Mouse (Mus musculus) megakaryocyte-erythroid progenitor cell, adult 5-6 weeks (primary cell): ENCODE measurements around the gene Trabd2b. TPM values are rescaled to one million over a fixed set of nuclear protein-coding genes. Genes with fewer than 3 reads are reported as not detected.

Experiments used
- ATAC-seq: replicated peaks from 2 replicates; pipeline ENCODE4 v1.8.0; 2016; ENCODE audit warnings: mild to moderate bottlenecking, inconsistent platforms; ENCODE audit not compliant: severe bottlenecking, poor library complexity, low FRiP score, low TSS enrichment
- total RNA-seq, 2 experiments: library from RNA; stranded (forward) in 1 of 2; stranded (reverse) in 1 of 2; fragments of 200-1000, 215-1000 nt in 1 of 2; fragments of >200 nt in 1 of 2; fragmentation: Nextera tagmentation in 1 of 2; gene quantifications; 2 replicates each; pipeline ENCODE4 v1.2.3; 2014 to 2017

Trabd2b gene
- total RNA-seq, 2 experiments from 2014 or later: not detected

DNA sequence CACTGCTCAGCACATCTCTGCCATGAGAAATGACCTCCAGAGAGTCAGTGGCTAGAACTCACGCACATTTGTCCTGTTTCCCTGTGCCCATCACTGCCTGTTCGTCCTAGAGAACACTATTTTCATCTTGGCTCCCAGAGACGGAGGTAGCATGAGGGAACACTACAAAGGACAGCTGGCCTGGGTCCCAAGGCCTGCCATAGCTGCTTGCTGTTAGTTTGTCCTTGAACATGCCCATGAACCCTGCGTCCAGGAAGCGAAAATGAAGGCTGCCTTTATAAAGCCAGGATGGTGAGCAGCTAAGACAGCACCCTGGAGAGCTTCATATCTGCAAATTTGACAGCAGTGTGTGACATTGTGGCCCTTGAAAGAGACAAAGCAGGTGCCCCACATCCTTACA lies 216.4 kb downstream of the Trabd2b start:
- no peak for ATAC-seq

DNA sequence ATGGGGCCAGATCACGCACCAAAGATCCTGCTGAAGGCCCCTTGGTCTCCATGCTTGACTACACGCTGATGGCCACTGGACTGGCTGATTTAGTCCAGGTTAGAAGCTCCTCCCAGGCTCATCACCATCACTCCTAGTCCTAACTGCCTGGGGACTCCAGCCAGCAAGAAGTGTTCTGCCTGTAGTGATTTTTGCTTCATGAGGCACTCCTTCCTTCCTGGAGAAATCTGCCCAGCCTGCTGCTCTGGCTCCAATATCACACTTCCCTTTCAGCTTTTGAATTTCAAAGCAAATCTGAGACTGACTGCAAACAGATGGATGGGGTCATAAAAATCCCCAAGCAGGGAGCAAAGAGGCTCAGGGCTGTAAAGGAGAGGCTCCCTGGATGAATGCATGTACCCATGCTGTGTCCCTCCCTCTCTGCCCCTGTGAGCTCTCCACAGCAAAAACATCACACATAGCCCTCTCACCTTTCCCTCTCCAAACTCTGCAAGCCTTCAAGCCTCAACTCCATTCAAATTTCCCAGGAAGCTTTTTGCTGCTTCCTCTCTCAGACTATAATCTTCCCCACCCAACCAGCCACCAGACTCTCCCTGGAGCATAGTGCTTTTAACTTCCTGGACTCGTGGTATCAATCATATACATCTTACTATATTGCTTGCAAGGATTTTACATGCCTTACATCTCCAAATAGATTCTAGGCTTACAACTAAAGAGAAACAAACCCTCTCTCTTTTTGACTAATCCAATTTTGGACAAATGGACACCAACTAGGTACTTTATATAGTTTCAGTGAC lies 217.8 kb downstream of the Trabd2b start:
- no peak for ATAC-seq

DNA sequence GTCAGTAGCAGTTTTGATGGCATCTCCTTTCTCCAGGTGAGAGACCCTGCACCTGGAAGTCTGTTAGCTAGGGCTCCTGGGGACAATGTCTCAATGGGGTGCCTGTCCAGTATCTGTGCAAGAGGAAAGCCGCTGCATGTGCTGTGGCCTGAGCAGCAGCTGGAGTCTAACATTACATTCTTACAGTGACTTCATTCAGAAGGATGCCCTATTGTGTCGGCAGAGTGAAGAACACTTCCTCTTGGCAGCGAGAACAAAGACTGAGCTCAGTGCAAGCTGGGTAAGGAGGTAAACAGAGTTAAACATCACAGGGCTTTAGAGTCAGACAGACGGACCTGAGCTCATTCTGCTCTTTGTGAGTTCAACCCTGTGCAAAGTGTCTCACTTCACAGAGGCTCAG lies 218.8 kb downstream of the Trabd2b start:
- ATAC-seq: no peak

DNA sequence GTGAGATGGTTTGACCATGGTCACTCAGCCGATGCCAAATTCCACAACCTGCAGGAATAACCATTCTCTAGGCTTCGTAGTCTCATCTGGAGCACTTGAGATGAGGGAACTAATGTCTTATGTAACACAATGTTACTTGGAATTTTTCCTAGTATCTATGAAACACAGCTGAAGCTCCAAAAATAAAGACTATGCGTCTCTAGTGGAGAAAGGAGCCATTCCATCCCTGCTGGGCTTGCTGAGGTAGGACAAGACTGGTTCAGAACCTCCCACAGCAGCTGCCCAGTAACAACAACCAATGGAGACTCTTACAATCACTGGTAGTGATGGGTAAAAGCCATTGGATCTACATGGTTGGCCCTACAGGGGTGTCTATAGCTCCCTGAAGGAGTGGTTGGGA lies 219.4 kb downstream of the Trabd2b start:
- no peak for ATAC-seq

DNA sequence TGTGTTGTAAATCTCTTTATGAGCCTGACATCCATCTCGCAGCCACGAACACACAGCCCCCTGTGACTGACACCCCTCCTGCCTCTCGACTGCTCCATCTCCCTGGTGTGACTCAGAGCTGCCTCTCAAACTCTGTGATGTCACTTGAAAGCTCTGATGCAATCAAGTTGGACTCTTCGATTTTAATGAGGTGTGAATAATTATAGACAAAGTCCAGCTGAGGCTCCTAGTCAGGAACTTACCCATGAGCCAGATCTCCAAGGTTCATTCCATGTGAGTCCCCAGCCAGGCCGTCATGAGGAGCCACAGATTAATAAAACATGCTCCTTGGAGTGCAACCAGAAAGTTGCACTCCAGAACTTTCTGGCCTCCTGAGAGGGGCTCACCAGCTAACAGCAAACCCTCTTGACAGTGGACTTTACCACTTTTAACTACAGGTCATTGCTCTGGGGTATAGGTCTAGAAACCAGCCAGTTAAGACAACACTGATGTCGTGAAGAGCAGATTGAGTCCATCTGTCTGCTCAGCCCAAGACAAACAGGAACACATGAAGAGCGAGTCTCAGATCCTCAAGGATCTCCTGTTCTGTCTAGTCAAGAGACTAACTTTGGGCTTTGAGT lies 221.3 kb downstream of the Trabd2b start:
- ATAC-seq: no peak

DNA sequence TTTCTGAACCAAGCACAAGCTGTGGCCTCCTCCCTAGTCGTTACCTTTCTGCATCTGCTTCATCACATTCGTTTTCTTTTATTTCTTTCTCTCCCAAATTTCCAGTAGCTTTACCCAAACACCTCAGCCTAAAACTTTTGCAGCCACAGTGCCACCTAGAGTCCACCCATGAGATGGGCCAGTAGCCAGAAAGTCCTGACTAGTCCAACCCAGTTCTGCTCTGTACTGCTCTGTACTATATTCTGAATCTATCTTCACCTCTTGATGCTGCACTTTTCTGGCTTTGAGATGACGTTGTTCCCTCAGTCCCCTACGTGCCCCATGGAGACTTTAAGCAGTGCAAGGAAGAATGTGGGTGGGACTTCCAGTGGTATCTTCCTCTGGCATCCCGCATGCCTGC lies 229.4 kb downstream of the Trabd2b start:
- ATAC-seq: peak; percentile 86

DNA sequence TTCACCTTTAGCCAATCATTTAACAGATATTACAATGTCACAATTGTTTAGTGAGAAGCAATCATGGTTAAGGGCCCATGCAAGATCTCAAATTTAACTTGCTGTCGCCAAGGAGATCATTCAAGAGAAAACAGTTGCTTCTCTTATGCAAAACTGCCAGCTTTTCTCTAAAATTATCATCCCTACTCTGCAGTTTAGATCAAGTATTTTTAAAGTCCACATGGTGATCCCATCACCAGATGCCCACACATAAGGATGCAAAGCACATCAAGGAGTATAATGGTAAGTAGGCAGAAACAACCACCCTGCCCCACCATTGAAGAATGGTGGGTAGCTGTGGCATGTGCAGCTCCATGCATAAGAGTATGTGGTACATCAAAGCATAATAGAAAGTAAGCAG lies 229.8 kb downstream of the Trabd2b start:
- no peak for ATAC-seq

DNA sequence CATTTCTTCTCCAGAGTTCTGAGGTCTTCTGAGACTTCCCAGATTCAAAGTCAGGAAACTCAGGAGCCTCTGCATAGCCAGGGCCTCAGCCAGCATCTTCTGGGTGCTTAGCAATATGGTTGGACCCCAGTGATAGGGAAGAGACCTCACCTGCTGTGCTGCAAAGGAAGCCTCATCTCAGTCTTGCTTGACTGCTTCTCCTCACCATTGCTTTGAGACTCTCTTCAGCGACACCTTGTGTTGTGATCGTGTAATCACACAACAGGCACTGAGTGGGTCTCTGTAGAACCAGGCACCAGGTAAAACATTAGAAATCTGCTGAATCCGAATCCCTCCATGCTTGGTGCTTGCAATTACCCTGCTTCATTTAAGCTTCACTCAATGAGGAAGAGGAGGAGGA lies 230.6 kb downstream of the Trabd2b start:
- ATAC-seq: no peak; the same call in 1 of the 2 replicates

DNA sequence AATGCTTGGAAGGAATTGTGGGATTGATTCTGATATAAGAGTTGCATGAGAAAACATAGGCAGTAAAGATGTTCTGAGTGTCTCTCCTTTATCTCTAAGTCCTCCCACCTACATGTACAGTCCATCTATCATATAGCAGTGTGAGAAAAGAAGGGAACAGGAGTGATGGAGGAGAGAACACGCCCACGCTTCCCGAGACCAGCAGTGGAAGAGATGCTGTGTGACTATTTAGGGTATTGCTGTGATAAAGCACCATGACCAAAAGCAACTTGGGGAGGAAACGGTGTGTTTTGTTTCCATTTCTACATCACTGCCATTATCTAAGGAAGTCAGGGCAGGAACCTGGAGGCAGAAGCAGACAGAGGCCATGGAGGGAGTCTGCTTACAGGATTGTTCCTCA lies 235.9 kb downstream of the Trabd2b start:
- no peak for ATAC-seq

DNA sequence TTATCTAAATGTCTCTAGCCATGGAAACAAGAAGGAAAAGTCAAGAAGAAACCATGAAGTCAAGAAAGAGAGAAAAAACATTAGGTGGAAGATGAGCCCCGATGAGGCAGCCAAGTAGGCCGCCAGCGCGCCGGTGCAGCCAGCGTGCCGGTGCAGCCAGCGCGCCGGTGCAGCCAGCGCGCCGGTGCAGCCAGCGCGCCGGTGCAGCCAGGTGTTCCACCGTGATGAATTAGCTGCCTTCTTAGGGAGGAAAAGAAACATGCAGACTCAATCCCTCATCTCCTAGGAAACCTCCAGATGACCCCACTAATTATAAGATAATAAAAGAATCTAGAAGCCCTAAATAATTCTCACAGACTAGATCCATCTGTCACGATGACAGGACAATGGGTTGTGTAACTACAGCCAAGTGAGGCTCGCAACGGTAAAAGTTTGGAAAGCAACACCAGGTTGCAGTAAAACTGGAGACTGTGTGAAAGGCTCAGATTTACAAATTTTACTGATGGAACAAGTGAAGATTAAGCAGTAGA lies 237.2 kb downstream of the Trabd2b start:
- ATAC-seq: no peak

DNA sequence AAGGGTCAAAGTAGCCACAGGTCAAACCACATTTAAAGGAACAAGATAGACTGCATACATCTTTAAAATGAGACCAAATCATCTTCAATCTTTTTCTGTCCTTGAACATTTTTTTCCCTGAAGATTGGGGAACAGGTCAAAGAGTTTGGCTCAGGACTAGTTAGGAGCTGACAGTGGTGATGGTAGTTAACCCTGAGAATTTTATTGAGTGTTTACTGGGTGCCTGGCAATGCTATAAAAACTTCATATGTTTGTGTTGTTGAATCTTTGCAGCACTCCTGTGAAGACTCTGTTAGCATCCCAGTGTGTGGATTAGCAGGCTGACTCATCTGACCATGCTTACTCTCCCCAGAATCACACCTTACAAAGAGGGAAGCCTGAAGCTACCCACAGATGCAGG lies 238.8 kb downstream of the Trabd2b start:
- no peak for ATAC-seq

DNA sequence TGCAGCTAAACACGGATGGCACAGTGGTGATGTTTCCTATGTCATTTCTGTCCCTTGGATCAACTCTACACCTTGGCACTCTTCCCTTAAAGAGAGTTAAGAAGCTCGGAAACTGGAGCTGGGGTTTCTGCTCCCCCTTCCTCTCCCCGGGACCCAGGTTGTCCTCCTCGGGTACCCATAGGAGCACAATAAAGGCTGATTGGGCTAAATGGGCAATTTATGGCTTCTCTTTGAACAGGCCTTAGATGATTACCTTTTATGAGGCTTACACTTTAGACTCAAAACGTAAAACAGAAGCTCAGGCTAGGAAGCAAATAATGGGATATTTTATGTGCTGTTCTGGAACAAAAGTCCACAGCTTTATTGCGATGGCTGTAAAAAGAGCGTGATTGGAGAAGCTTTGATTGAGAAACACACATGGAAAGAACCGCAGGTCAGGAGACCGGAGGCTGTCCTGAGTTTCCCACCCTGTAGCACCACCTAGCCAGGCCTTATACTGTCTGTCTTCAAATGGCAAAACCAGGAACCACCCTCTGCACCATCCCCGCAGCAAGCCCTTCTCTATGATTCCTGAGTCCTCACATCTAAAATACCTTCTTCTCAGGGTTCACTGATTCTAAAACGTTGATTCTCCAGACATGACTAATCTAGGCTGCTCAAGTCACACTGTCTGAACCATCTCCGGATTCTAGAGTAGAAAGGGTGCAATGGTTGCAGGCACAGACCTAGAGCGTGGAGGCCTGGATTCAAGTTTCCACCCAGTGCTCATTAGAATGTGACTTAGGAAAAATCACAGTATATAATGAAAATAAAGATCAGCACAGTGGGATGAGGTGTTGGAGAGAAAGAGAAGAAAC lies 240.5 kb downstream of the Trabd2b start:
- ATAC-seq: no peak

DNA sequence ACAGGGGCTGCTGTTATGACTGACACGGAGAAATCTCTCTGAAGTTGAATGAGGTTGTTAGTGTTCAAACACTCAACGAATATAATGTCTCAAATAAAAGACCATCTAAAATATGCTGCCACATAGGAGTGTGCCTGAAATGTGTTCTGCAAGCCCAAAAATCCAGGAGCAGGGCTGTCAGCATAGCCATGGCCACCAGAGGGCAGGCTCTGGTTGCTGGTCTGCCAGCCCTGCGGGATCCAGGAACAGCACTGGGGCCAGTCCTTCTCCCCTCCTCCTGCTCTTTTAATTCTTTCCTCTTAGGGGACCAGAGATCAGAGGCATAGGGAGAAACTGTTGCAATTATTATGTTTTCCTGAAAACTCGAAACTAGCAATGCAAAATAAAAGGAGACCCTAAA lies 241.2 kb downstream of the Trabd2b start:
- peak; percentile 90 for ATAC-seq

DNA sequence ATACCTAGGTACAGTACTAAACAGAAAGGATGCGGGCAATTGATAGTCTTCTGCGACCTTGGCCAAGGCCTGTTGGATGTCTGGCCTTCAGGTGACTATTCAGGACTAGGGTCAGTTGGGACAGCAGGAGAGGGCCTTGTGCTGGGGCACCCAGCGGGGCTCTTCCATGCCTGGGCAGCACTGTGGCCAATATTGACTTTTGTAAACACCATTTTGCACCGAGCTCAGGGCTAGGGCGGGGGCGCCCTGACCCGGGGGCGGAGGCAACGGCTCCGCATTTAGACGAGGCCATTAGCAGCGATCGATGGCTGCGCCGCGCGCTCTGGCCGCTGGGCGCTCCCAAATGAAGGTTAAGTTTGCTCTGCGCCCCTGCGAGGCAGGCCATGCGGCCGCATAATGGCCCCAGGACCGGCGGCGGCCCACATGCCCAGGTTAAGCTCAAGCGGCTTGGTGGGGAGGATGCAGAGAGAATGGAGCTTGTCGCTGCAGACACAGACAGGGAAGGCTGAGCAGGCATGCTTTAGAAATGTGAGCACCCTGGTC lies 242.1 kb downstream of the Trabd2b start:
- no peak for ATAC-seq

DNA sequence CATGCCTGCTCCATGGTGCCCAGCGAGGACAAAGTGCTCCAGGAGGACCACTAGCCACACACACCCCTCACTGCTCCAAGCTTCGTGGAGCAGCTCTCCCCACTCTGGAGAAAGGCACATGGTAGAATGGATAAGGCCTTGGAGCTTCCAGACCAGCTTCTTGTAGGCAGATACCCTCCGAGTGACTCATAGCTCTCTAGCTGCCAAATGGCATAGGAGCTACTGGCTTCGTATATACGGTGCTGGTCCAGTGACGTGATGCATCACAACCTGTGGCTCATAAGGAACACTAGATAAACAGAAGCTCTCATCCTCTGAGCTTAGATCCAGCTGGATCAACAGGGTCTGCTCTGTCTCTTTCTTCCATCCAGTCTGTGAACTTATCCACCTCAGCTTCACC lies 244.0 kb downstream of the Trabd2b start:
- ATAC-seq: no peak

DNA sequence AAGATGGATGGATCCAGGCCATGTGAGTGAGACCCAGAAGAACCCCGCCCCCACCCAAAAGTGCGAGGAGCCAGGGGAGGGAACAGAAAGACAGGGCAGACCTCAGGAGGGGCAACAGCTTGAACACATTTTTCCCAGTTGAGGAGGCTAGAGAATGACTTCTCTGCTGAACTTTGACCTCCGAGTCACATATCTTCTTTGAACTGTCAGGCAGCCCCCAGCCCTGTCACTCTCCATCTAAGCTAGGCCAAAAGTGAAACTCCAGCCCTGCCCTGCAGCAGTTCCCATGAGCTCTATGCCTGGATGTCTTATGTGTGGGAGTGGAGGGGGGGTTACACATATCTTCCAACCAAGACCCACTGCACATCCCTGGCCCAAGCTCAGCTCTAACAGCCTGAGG lies 244.5 kb downstream of the Trabd2b start:
- no peak for ATAC-seq

DNA sequence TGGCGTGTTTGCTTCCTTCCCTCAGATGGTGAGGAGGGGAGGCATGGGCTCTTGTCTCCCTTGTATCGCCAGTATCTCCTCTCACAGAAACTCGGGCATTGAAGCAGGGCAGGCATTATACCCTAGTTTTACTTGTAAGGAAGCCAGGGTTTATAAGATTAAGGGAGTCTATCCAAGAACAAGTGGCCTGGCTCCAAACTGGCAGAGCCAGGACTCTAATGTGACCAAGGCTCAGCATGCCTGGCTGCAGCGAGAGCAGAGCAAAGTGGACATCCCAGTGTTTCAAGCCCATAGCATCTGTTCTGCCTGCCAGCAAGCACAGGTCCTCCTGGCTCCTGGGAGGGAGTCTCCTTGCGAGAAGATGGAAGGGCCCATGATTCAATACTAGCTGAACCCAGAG lies 245.1 kb downstream of the Trabd2b start:
- no peak for ATAC-seq

DNA sequence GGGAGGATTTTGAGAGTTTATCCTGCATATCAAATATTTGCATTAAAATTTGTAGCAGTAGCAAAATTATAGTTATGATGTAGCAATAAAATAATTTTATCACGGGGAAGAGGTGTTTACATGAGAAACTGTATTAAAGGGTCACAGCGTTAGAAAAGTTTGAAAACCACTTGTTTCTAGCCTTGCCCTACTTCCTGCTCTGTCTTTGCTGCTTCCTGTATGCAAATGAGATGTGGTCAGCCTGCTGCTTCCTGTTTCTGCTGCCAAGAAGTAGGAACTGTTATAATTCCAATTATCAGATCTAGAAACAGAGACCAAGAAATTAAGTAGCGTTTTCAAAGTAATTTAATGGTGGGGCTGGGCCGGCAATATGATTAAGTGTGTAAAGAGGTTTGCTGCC lies 245.9 kb downstream of the Trabd2b start:
- peak; percentile 58; the same call in 1 of the 2 replicates for ATAC-seq

DNA sequence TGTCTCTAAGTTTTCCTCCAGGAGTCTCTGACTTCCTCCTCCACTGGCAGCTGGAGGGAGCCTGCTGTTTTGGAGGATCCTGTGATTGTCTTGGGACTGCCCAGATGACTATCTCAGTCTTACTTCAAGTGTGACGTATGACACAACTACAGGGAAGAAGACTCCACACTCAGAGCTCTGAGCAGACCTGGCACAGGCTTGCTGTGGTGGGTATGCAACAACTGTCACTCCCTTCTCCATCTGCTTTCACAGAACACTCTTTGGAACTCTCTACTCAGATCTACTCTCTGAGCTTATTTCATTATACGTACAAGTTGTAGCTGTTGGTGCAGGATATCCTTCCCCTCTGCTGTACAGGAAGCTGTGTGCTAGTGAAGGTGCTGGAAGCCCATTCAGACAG lies 251.4 kb downstream of the Trabd2b start:
- ATAC-seq: no peak

DNA sequence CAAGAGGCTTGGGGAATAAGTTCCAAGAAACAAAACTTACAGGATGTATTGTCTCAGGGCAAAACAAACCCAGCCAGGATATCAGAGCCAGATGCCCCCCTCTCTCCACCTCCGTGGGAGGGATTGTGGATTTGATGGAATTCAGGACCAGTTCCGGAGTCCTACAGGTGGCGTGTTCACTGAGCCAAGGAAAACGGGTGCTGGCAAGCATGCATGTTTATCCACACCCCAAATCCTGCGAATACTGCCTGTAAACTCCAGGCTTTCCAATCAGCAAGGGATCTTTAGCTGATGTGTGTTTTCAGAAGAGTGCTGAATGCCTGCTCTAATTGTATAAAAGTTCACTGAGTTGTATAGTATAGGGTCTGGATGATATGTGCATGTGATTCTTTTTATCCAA lies 253.4 kb downstream of the Trabd2b start:
- ATAC-seq: no peak
